Mouse (Mus musculus): ENCODE data around the gene Gm20828. TPM values are rescaled to one million over a fixed set of nuclear protein-coding genes. Genes with fewer than 3 reads are reported as not detected.
"Not testable (repeated sequence)": the region's sequence is repeated elsewhere in the genome, so short reads cannot be mapped to it uniquely, and the experiment has no call there.

Gm20828 gene
- total RNA-seq (2021), result not detected
- long read RNA-seq, experiment 1, result 0 reads
- long read RNA-seq, experiment 2, result 0 reads

- not testable (repeated sequence) for DNase-seq (ENCODE audit: low spot score in 2 of 2)
Measured at GRCm38 (mm10) chrY:11199274-11199673, at the start of gene Gm20828. Gm20828 (minus strand) TSS chrY:11199374.

Data from adrenal gland, postnatal 4 days (tissue).